Mouse (Mus musculus): Measurements from ENCODE around the gene Dusp22.

The Dusp22 gene

DNA sequence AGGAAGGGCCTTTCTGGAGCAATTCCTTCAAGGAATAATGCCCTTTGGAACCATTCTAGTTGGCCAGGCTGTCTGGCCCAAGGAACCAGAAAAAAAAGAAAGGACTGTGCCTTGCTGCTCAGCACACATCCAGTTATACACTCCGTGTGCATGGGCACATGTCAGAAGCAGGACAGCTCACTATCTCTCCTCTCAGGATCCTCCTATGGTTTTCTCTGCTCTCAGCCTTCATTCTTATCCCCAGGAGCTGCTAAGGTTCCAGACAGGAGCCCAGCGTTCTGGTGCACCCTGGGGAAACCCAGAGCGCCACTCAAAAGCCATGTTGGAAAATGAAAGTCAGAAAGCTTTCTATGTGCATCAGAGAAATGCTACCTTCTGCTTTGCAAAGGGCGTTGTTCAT lies 55.8 kb downstream of the Dusp22 start:
- DNase-seq (ENCODE audit: low read depth), result no peak

DNA sequence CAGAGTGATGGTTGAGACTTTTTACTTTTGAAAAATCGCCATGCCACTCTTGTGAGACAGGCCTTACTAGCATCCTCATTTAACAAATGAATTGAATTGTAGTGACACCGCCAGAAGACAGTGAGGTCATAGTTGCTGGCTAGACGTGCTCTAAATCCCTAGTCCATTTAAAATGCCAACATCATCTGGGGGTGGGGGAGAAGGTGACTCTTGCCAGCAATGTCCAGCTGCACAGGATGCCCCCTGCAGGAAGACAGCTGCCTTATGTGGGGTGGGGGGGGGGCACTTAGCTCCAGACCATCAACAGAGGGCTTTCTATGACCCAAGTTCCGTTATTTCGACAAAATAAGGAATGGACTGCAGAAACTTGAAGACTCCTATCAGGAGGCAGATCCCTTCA lies 56.8 kb downstream of the Dusp22 start:
- DNase-seq (ENCODE audit: low read depth), result no peak

DNA sequence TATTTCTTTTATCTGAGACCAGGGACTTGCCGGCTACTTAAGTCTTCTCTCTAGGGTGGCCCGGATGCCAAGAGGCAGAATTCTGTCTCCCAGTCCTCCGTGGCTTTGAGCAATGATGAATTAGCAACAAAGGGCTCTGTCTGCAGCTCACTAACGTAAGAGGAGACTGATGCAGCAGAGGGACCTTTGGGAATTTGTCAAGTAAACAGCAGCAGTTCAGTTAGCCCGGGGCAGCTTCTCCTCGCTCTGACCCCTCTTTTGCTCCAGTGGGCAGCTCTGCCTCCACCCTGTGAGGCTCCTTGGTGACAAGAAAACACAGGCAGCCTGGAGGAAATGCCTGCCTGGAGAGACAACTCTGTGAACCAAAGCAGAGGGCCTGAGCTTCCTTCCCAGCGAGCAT lies 62.8 kb downstream of the Dusp22 start:
- no peak for DNase-seq (ENCODE audit: low read depth)

DNA sequence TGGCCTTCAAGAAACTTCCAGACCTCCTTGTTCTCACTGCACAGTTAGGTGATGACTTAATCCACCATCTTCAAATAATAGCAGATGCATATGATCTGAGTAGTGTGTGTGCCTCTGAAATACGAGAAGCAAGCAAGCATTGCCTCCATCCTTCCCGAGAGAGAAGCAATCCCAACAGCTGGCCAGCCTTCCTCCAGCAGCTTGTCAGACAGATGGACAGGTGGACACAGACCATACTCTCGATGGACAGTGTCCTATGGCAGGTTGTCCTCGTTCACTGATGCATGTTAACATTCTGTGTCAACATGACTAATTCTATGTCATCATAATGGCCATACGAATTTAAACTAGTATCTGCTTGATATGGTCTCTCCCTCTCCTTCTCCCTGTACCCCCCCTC lies 63.5 kb downstream of the Dusp22 start:
- no peak for DNase-seq (ENCODE audit: low read depth)

DNA sequence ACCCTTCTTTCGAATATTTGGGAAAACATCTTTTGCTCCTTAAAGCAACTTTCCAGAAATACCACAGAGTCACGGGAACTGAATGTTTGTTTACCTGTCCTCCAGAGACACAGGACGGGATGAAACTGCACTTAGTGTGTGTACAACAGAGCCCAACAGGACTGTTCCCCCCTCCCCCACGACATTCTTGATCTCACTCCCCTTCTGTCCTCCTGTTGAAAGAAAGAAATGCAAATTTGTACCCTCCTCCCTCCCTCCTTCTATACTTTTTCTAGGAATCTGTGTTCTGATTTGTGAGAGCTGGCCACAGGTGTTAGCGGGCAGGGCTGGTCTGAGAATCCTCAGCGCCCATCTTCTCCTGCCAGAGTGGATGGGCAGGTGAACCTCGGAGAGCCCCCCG lies 64.1 kb downstream of the Dusp22 start:
- no peak for DNase-seq (ENCODE audit: low read depth)

DNA sequence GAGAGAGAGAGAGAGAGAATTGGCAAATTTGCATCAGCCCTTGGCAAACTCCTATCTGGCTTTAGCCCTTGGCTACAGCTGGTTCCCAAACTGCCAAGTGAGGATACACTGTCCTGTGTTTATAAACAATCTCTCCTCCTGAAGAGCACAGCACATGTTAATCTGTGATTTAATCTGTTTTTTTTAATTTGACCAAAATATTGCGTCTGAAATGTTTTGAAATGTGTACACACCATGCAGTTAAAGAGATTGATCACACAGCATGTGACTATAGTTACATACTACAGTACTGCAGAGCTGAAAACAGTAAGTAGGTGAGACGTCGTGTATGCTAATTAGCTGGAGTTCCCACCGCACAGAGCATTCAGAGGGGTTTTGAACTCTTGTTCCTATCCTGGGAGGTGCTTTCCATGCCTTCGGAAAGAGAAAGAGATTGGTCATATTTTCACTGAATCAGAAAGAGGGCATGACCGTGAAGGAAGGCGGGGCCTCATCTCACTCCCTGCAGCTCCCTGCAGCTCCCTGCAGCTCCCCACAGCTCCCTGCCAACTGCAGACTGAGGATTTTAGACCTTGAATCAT lies 65.0 kb downstream of the Dusp22 start:
- peak; percentile 55 for DNase-seq (ENCODE audit: low read depth)

DNA sequence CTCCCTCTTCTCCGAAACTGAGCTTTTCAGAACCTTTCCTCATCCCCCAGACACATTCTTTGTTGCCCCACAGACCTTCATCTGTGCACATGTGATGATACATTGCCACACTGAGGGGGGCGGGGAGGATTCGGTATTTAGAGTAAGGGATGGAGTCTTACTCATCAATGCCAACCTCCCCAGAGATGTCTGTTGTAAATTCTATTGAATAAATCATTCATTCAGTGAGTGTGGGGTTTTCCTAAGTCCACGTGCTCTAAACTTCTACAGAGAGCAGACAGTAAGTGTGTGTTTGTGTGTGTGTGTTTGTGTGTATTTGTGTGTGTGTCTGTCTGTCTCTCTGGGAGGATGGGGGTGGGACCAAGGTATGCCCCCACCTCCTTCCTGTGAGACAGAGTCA lies 67.1 kb downstream of the Dusp22 start:
- peak; percentile 20 for DNase-seq (ENCODE audit: low read depth)

DNA sequence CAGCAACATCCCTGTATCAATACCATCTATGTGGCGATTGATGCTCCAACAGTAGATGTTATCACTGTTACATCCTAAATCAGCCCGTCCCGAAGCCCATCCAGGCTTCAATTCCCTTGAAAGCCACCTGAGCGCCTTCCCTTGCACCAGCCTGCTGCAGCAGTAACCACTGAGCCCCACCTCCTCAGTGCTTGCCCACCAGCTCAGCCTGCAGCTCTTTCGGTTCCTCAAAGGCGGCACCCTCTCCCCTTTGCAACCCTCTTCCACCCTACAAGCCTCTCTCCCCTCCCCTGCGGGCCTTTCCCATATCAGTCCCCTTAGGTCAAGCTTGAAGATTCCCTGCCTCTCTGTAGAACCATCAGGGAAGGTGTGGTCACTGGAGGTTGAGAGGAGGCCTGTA lies 68.4 kb downstream of the Dusp22 start:
- no peak for DNase-seq (ENCODE audit: low read depth)

DNA sequence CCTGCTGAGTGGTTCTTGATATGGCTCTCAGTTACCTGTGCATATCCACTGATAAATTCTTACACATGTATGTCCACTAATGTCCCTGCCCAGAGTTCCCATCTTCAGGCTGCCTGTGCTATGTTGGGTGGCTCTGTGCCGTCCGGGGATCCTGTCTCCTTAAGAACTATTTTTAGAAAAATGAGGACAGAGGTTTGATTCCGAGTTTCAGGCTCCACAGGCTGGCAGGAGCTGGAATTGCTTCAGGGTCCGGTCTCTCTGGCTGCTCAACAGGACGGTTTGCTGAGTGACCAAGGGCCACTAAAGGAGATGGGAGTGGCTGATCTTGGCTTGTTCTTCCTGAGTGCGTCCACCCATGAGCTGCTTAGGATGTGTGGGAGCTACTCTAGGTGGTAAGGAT lies 69.4 kb downstream of the Dusp22 start:
- no peak for DNase-seq (ENCODE audit: low read depth)

DNA sequence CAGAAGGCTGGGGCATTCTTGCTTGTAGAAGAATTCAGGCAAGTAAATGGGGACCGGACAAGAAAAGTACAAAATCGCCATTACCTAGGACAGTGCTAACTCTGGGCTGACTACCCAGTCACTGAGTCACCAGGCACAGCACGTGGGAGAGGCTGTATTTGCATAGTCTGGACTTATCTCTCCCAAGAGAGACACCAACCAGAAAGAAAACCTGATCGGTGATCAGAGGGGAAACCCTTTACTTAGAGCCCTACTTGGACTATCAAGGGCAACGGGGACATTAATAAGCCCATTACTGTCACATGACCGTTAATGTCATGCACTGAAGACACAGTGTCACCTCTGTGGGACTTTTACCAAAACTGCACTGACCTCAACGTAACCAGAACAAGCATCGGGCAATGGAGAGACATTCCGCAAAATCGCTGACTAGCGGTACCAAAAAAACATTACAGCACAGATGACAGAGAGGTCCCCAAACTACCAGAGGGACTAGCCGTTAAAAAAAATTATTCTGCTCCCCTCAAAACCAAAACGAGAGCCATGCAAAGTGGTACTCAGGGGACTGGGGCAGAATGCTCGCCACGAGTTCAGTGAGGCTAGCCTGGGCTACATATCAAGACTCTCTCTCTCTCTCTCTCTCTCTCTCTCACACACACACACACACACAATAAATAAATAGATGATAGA lies 70.5 kb downstream of the Dusp22 start:
- no peak for DNase-seq (ENCODE audit: low read depth)

DNA sequence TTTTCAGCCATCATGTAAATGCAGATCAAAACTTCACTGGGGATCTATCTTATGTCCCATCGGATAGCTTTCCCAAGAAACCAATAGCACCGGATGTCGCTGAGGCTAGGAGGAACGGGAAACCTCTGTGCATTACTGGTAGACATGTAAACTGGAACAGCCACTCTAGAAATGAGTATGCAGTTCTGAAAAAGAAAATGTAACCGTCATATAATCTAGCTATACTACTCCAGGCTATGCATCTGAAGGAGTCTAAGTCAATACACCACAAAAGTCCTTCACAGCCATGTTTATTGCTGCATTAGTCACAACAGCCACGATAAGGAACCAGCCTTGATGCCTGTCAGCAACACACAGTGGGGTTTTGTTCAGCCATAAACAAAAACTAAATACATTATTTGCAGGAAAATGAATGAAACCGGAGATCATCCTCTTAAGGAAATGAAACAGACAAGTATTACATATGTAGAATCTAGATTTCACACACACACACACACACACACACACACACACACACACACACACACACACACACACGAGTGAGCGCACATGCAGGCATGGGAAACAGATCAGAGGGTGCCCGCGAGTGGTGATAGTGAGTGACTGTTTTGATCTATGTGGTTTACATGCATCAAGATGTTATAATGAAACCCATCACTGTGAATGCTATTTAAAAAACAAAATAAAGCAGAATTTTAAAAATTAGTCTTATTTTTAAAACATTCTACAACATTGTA lies 73.1 kb downstream of the Dusp22 start:
- peak; percentile 51 for DNase-seq (ENCODE audit: low read depth)

DNA sequence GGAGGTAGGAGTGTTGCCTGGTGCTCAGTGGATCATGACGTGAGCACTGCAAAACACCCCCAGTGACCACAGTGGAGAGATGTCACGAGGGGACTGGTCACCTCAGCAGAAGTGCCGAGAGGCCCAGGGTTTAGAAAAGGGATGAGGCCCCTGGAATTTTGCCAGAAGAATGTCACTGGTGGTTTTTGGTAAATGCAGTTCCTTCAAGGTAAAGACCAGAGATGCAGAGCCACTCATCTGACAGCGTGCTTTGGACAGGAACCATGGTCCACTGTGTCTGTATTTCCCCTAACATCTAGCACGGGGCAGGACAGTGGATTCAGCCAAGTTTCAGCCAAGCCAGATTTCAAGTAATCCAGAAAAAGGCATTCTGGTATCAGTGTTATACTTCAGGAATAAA lies 76.9 kb downstream of the Dusp22 start:
- no peak for DNase-seq (ENCODE audit: low read depth)

DNA sequence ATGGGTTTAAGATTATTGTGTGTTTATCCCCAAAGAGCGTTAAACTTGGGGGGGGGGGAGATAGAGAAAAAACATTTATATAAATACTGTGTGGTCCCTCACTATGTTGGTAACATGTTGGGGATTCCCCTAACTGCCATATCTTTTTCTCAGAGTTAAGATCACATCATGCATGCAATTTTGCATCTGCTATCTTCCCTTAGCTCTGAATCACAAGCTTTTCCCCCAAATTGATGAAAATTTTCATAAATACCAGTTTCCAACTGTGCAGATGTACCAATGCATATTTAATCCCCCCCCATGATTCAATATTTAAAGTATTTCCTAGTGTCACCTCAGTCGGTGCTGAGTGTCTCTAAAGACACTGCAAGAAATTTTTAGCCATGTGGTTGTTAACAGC lies 77.5 kb downstream of the Dusp22 start:
- DNase-seq (ENCODE audit: low read depth), result no peak

DNA sequence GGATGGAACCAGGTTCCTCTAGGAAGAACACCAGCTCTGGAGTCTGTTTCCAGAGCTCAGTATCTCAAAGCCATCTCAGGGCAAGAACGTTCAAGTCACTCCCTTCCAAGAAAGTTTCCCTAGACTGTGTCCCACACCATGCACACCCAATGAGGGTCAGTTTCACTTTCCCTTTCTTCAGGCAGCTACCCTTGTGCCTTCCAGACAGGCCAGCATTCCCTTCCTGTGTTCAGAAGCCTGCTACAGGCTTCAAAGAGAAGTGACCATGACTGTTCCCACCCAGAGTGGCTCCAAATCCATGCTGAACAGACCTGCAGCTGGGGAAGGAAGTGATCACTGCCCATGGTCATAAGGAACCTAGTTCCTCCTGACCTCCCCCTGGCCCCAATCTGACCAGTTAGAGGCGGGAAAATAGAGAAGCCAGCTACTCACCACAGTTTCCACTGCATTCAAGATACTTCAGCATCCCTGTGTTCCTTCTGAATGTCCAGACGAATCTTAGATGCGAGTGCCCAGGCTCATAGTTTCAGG lies 78.6 kb downstream of the Dusp22 start:
- DNase-seq (ENCODE audit: low read depth), result peak; percentile 27

DNA sequence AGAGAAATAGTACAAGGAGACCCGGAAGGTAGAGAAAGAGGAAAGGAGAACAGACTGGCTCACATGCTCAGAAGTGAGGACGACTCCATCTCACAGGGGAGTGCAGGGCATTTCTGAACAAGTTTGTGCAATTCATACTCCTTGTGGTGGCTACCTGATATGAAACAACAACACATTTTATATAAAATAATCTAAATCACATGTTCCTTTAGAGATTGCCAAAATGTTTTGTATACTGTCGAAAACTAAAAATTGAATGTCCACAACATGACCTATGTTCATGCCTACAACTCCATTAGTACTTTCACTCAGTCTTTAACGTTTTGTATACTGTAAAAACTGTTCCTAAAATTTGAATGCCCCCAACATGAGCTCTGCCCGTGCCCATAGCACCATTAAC lies 81.4 kb downstream of the Dusp22 start:
- DNase-seq (ENCODE audit: low read depth), result no peak

DNA sequence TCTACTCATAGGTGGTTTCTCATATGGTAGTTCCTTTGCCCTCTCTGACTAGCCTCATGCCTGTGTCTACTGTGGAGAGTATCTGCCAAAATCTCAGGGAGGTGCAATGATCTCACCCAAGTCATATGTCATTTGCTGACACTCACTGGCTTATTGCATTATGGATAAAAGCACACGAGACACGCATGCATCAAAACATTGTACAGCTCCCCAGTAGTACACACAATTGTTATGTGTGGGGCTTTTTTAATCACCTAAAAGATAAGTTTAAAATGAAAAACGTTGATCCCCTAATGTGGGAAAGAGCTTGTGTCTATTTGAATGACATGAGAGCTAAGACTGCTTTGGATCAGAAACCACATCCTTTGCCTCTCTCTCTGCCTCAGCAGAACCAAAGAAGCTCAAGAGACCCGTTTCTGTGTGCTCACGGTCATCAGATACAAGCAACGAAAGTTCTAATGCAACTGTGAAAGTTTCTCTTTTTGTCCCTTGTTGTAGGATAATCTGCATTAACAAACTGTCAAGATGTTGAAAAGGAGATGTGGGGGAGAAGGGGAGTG lies 82.7 kb downstream of the Dusp22 start:
- peak; percentile 56 for DNase-seq (ENCODE audit: low read depth)

DNA sequence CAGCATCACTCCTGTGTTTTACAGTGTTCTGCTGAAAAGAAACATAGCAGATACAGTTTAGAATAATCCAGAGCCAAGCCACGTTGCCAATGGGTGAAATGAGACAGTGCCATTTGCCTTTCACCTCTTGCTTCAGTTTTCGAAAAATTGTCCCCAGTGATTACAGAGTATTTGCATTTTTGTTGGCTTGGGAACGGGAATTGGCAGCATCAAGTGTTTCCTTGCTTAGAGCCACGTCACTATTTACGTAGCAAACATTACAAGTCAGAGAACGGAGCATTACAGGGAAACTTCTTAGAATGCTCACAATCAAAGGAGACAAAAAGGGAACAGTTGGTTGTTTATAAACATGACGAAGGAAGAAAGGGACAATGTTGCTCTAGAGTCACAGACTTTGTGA lies 85.3 kb downstream of the Dusp22 start:
- DNase-seq (ENCODE audit: low read depth), result no peak

DNA sequence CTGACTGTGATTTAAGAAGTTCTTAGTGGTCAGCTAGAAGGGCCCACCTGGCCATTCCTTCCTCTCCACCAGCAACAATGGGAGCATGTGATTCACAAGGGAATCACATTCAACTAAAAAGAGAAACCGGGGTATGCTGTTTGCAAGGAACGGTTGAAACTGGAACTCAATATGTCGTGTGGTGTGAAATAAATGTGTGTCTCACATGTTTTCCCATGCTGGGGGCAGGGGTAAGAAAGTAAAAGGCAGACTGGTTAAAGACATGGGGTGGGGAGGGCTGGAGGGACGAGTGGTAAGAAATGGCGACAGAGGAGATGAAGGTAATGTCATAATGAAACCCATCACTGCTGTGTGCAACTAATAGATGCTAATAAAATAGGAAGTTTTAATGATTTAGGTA lies 87.3 kb downstream of the Dusp22 start:
- no peak for DNase-seq (ENCODE audit: low read depth)

DNA sequence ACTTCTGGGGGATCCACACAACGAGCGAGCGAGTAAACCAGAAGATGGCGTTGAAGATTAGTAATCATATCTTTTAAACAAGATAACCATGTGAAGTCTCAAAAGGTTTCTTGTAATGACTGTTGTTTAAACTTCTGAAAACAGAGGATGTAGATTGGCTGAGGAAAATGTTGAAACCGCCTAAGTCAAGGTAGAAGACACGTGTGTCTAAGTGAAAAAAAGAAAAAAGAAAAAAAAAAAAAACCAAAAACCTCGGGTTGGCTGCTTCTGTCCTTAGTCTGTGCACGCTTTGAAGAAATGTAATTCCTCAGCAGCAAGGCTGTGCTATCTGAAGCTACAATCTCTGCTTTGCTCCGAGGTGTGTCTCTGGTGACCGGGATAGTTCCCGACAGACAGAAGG lies 87.7 kb downstream of the Dusp22 start:
- peak; percentile 87 for DNase-seq (ENCODE audit: low read depth)

DNA sequence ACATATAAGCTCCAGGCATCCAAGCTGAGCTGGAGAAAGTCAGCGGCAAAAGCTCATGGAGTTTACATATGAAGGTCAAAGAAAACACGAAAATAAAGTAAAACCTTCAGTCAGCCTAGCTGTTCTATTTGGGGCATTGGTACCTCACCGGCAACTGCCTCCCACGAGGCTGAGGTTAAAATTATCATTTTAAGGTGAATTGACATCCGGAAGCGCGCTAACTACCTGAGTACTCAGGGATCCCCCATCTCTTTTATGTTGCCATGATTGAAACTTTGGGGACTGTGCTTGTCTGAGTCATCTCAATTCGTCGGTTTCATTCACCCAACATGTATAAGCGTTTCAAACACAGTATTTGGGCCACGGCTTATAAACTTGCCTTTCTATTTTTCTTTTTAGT lies 88.5 kb downstream of the Dusp22 start:
- DNase-seq (ENCODE audit: low read depth), result peak; percentile 89

DNA sequence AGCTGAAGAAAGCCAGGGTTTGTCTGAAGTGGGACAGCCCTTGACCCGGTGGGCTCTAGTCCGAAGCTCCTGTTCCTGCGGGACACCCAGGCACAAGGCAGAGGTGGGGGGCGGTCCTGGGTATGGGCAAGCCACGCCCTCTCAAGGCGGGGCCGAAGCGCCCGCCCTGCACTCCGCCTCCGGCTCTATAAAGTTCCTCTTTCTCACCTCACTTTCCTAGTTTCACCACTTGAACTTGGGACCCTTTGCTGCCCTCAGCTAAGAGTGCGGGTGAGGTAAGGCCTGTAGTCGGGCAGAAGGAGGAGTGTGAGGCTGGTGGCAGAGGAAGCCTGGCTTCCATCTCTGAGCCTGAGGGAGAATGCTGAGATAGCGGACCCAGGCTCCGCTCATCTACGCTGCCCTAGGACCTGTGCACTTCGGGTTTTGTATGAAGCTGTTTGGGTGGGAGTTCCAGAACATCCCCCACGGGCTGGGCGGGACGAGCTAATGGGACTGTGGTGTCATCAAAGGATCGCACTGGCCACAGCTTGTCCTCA lies 89.3 kb downstream of the Dusp22 start, which contains the start of gene Irf4:
Irf4 (plus strand) TSS at position 206 of the 536 bp plus-strand sequence.
- peak; percentile 91 for DNase-seq (ENCODE audit: low read depth)

DNA sequence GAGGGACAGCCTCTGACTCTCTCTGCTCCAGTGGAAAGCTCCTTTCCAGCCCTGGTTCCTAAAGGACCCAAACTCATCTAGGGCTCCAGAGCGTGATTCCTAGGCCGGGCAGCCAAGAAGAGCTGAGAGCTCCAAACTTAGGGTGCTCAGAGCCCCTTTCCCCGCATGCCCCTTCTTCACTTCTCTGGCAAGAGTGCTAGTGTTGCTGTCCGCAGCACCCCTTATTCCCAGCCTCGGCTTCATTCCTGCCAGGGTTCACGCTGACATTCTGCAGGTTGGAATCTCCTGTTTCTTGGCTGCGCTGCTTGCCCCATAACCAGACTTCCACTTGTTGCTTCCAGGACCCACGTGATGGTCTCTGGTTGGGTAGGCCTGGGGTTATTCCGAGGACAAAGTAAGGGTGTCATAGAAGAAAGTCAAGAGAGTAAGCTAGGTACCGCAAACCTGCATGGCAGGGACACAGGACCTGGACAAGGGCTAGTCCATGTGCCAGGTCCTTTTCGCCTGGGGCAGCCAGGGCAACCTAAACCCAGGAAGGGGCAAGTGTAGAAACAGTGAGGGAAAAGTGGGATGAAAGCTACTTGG lies 89.8 kb downstream of the Dusp22 start:
- DNase-seq (ENCODE audit: low read depth), result peak; percentile 74
